Mouse (Mus musculus) bone marrow, adult 2 months (tissue): Measurements from ENCODE around the gene Cacna2d3.

Source experiments
- CTCF ChIP-seq: fragments of 200-500 bp; IDR thresholded peaks from 2 replicates; pipeline ENCODE4 v1.5.1; 2011; ENCODE audit warnings: low read length, control low read depth; ENCODE audit not compliant: control insufficient read depth, insufficient read depth
- POLR2A ChIP-seq: fragments of 200-500 bp; IDR thresholded peaks from 2 replicates; pipeline ENCODE4 v1.6.1; 2011; ENCODE audit warnings: low read depth, mild to moderate bottlenecking, control low read depth, low read length, borderline replicate concordance; ENCODE audit not compliant: control insufficient read depth

DNA sequence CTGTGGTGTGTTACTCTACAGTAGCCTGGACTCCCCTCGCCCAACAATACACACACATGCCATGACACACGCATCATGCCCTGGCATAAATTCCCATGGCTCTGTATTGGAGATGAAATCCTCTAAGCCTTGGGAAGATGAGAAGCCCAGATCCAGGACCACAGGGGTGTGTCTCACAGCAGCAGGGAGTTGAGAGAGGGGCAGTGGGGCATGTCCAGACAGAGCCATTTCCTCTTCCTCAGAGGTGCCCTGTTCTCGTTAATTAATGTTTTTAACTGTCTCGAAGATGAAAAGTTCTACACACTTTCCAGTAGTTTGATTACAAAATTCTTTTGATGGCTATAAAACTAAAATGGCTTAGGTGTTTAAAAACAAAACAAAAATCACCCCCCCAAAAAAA lies 641.4 kb downstream of the Cacna2d3 start:
- TF ChIP-seq CTCF (no peak), POLR2A (no peak)
